Mouse (Mus musculus): Measurements from ENCODE around the gene Kcnh4.

GRCm38 (mm10) chr11:100804409-100804808, 44.7 kb upstream of the Kcnh4 start:
- TF ChIP-seq POLR2A (IDR thresholded peaks at IDR 0.05; ENCODE audit: low read depth, low read length) (no peak), CTCF (IDR thresholded peaks at IDR 0.05; ENCODE audit: extremely low read depth, insufficient read depth, insufficient read length, insufficient replicate concordance) (no peak)

All from spleen, adult 2 months (tissue).